Mouse (Mus musculus) ES-E14 (cell line): ENCODE data around the gene Vps9d1. TPM values are rescaled to one million over a fixed set of nuclear protein-coding genes. Genes with fewer than 3 reads are reported as not detected.

ENCODE experiments used
- DNase-seq: peaks from one replicate; pipeline ENCODE4 v3.0.0-alpha.2; 2013; ENCODE audit warnings: low read depth, low spot score
- H3K27ac ChIP-seq: 2 replicates; pipeline ENCODE4 v1.5.1; 2012; ENCODE audit warnings: low read depth, mild to moderate bottlenecking, low read length, moderate library complexity, mixed read lengths; ENCODE audit not compliant: poor library complexity, insufficient read depth, severe bottlenecking
- H3K36me3 ChIP-seq: 2 replicates; pipeline ENCODE4 v1.6.1; 2012; ENCODE audit warnings: mild to moderate bottlenecking, low read length, moderate library complexity, mixed read lengths; ENCODE audit not compliant: control insufficient read depth, poor library complexity, insufficient read depth, severe bottlenecking
- H3K4me1 ChIP-seq, 2 experiments: fragments of 150-350 bp in 1 of 2; sonication (generic) in 1 of 2; 2 replicates each; pipeline ENCODE4 v1.6.1; 2012; ENCODE audit warnings: low read length in 2 of 2, mild to moderate bottlenecking in 1 of 2, mixed read lengths in 1 of 2; ENCODE audit not compliant: control insufficient read depth in 2 of 2, insufficient read depth in 2 of 2, poor library complexity in 1 of 2
- H3K4me3 ChIP-seq, 2 experiments: fragments of 150-350 bp in 1 of 2; sonication (generic) in 1 of 2; 2 replicates each; pipeline ENCODE4 v1.5.1; 2012; ENCODE audit warnings: low read length in 2 of 2, low read depth in 1 of 2, mild to moderate bottlenecking in 1 of 2, mixed read lengths in 1 of 2; ENCODE audit not compliant: insufficient read depth in 1 of 2, poor library complexity in 1 of 2, severe bottlenecking in 1 of 2
- H3K9ac ChIP-seq: 2 replicates; pipeline ENCODE4 v1.6.1; 2012; ENCODE audit warnings: low read depth, mild to moderate bottlenecking, low read length, mixed read lengths; ENCODE audit not compliant: poor library complexity, insufficient read depth, severe bottlenecking
- H3K9me3 ChIP-seq: fragments of 150-350 bp; sonication (generic); 2 replicates; pipeline ENCODE4 v1.6.1; 2012; ENCODE audit warnings: low read depth, mild to moderate bottlenecking, low read length; ENCODE audit not compliant: control insufficient read depth, insufficient read depth
- CHD2 ChIP-seq: IDR thresholded peaks from 2 replicates; pipeline ENCODE4 v1.6.1; 2014; ENCODE audit warnings: mild to moderate bottlenecking, low read depth, low read length, inconsistent platforms
- HCFC1 ChIP-seq: IDR thresholded peaks from 2 replicates; pipeline ENCODE4 v1.6.1; 2012; ENCODE audit warnings: low read length, inconsistent platforms, borderline replicate concordance; ENCODE audit not compliant: insufficient read depth
- MAFK ChIP-seq: IDR thresholded peaks from 2 replicates; pipeline ENCODE4 v1.6.1; 2014; ENCODE audit warnings: mild to moderate bottlenecking, low read depth, low read length, inconsistent platforms; ENCODE audit not compliant: insufficient read depth
- ZC3H11A ChIP-seq: IDR thresholded peaks from 2 replicates; pipeline ENCODE4 v1.6.1; 2012; ENCODE audit warnings: low read depth, mild to moderate bottlenecking, inconsistent platforms, low read length, borderline replicate concordance
- ZNF384 ChIP-seq: IDR thresholded peaks from 2 replicates; pipeline ENCODE4 v1.6.1; 2012; ENCODE audit warnings: low read depth, low read length, inconsistent platforms
- in situ Hi-C, 2 experiments: fragments of 600-800 bp; cut with MboI; formaldehyde crosslinking; loops; one replicate each; pipeline ENCODE4 v1.15.1; 2025; ENCODE audit warnings: low sequenced_read_pairs in 2 of 2, inconsistent platforms in 1 of 2; ENCODE audit not compliant: unreplicated experiment in 2 of 2
- total RNA-seq: library from RNA; depleted of rRNA; stranded (reverse); fragments of 300-350 nt; gene quantifications from 2 replicates; pipeline ENCODE4 v1.2.3, GENCODE M21; 2012

Vps9d1 gene
- total RNA-seq, 1 experiment = 10.8 TPM

GRCm38 (mm10) chr8:123242107-123242923 is 11.8 kb downstream of the Vps9d1 start:
- no peak for DNase-seq
- Histone ChIP-seq H3K27ac (no peak overlapping the region), H3K9me3 (no peaks in the 10 kb centered on the region), H3K4me1 (peaks cover 0 to 2% of the 10 kb centered on the region in 2 experiments; a peak in 1 of 4 replicates), H3K9ac (no peak overlapping the region), H3K4me3 (no peak overlapping the region), H3K36me3 (peaks cover 2% of the 10 kb centered on the region; the same call in 1 of the 2 replicates)
- no peak for TF ChIP-seq CHD2
- TF ChIP-seq ZNF384 = no peak
- TF ChIP-seq HCFC1 = no peak
- no peak for TF ChIP-seq ZC3H11A
- TF ChIP-seq MAFK = no peak
- in situ Hi-C loops = no loop called here

GRCm38 (mm10) chr8:123239398-123239797 is 14.8 kb downstream of the Vps9d1 start:
- peaks cover 2% of the 10 kb centered on the region; the same call in 1 of the 2 replicates for H3K36me3 ChIP-seq
- in situ Hi-C loops = no loop called here
- H3K4me1 ChIP-seq = peaks cover 3 to 18% of the 10 kb centered on the region in 2 experiments; a peak in 3 of 4 replicates
- TF ChIP-seq ZNF384 (no peak), HCFC1 (no peak), CHD2 (no peak), MAFK (no peak), ZC3H11A (no peak)
- no peaks in the 10 kb centered on the region for H3K9me3 ChIP-seq
- H3K9ac ChIP-seq = no peak overlapping the region
- no peak for DNase-seq
- no peak overlapping the region for H3K27ac ChIP-seq
- H3K4me3 ChIP-seq = no peak overlapping the region

GRCm38 (mm10) chr8:123235520-123236497 is 18.3 kb downstream of the Vps9d1 start, which contains the start of gene Spata2l:
TSS of gene Spata2l (minus strand) at chr8:123236233.
- H3K4me3 ChIP-seq = peak within 1 kb of the TSS; percentile 49 to 81
- H3K9me3 ChIP-seq = no peaks in the 10 kb centered on the region
- H3K27ac ChIP-seq = no peak within 1 kb of the TSS
- peak; percentile 90 for DNase-seq
- in situ Hi-C loops = no loop called here
- H3K9ac ChIP-seq = peak within 1 kb of the TSS; percentile 19; the same call in 1 of the 2 replicates
- H3K36me3 ChIP-seq = no peaks in the 10 kb centered on the region
- peaks cover 3 to 31% of the 10 kb centered on the region in 2 experiments; a peak in 3 of 4 replicates for H3K4me1 ChIP-seq
- TF ChIP-seq ZC3H11A = no peak
- TF ChIP-seq CHD2 = no peak
- TF ChIP-seq ZNF384 = no peak
- TF ChIP-seq MAFK = no peak

GRCm38 (mm10) chr8:123234918-123235519 is 19.1 kb downstream of the Vps9d1 start:
- Histone ChIP-seq H3K9ac (no peak overlapping the region), H3K4me3 (peak overlapping the region; percentile 49 to 81; a peak in 1 of 4 replicates), H3K36me3 (peaks cover 4% of the 10 kb centered on the region; the same call in 1 of the 2 replicates), H3K9me3 (no peaks in the 10 kb centered on the region), H3K4me1 (peaks cover 3 to 31% of the 10 kb centered on the region in 2 experiments; a peak in 3 of 4 replicates), H3K27ac (no peak overlapping the region)
- in situ Hi-C loops = no loop called here
- no peak for DNase-seq
- TF ChIP-seq HCFC1 (no peak), ZNF384 (no peak), ZC3H11A (no peak), MAFK (no peak), CHD2 (no peak)
